Mouse (Mus musculus) monocyte, adult 5-6 weeks (primary cell): ENCODE results near the gene Crb1. TPM values are rescaled to one million over a fixed set of nuclear protein-coding genes. Genes with fewer than 3 reads are reported as not detected.
"Not testable (repeated sequence)": the region's sequence is repeated elsewhere in the genome, so short reads cannot be mapped to it uniquely, and the experiment has no call there.

ENCODE experiments used
- ATAC-seq: fragments of 153-309, 156-312 bp; replicated peaks from 2 replicates; pipeline ENCODE4 v1.8.0; 2017; ENCODE audit warnings: mild to moderate bottlenecking; ENCODE audit not compliant: low TSS enrichment, insufficient number of reproducible peaks, severe bottlenecking, poor library complexity, low FRiP score
- total RNA-seq: library from RNA; stranded (forward); fragments of 200-1000, 200-491, 200-594 nt; gene quantifications from 3 replicates; pipeline ENCODE4 v1.2.3, GENCODE M21; 2017

Gene Crb1
- total RNA-seq, 1 experiment from 2014 or later = not detected

- ATAC-seq = no peak
Measured at GRCm38 (mm10) chr1:139346030-139346601, 30.8 kb downstream of the Crb1 start.

- ATAC-seq = no peak
Measured at GRCm38 (mm10) chr1:139340178-139340859, 36.6 kb downstream of the Crb1 start.

- ATAC-seq = no peak
Measured at GRCm38 (mm10) chr1:139336997-139337396, 39.9 kb downstream of the Crb1 start.

- no peak for ATAC-seq
Measured at GRCm38 (mm10) chr1:139328811-139329210, 48.1 kb downstream of the Crb1 start.

- no peak for ATAC-seq
Measured at GRCm38 (mm10) chr1:139328286-139328685, 48.6 kb downstream of the Crb1 start.

GRCm38 (mm10) chr1:139325378-139325777 is 51.5 kb downstream of the Crb1 start:
- ATAC-seq = no peak

- no peak for ATAC-seq
Measured at GRCm38 (mm10) chr1:139319798-139320197, 57.1 kb downstream of the Crb1 start.

- no peak for ATAC-seq
Measured at GRCm38 (mm10) chr1:139314297-139314874, 62.5 kb downstream of the Crb1 start.

GRCm38 (mm10) chr1:139308915-139309314 is 68.0 kb downstream of the Crb1 start:
- no peak for ATAC-seq

GRCm38 (mm10) chr1:139302519-139302918 is 74.4 kb downstream of the Crb1 start:
- ATAC-seq = not testable (repeated sequence)

GRCm38 (mm10) chr1:139301830-139302229 is 75.1 kb downstream of the Crb1 start:
- ATAC-seq = no peak

- ATAC-seq = no peak
Measured at GRCm38 (mm10) chr1:139292023-139292422, 84.9 kb downstream of the Crb1 start.

GRCm38 (mm10) chr1:139291593-139291992 is 85.3 kb downstream of the Crb1 start:
- no peak for ATAC-seq

- ATAC-seq = no peak
Measured at GRCm38 (mm10) chr1:139276619-139277320, 100.1 kb downstream of the Crb1 start.

GRCm38 (mm10) chr1:139267844-139268243 is 109.1 kb downstream of the Crb1 start:
- no peak for ATAC-seq

- no peak for ATAC-seq
Measured at GRCm38 (mm10) chr1:139264245-139264644, 112.7 kb downstream of the Crb1 start.

- ATAC-seq = no peak
Measured at GRCm38 (mm10) chr1:139263158-139263557, 113.7 kb downstream of the Crb1 start.

- no peak for ATAC-seq
Measured at GRCm38 (mm10) chr1:139255581-139255980, 121.3 kb downstream of the Crb1 start.

GRCm38 (mm10) chr1:139252041-139252440 is 124.9 kb downstream of the Crb1 start:
- no peak for ATAC-seq

GRCm38 (mm10) chr1:139249159-139249558 is 127.7 kb downstream of the Crb1 start:
- no peak for ATAC-seq
